Mouse (Mus musculus) embryonic stem cell, embryonic (primary cell): ENCODE data around the gene Hoxc10.

ENCODE experiments used
- CTCF ChIA-PET, 4 experiments: fragments of 300-600 bp in 2 of 4; fragments of 350-600 bp in 2 of 4; sonication (Branson Sonifier 250); formaldehyde crosslinking; loops; one replicate each; lab custom pipeline; 2022; ENCODE audit warnings: inconsistent platforms in 2 of 4; lab: Charles Lee
- POLR2A ChIA-PET, 4 experiments: fragments of 300-600 bp in 2 of 4; fragments of 350-600 bp in 2 of 4; sonication (Branson Sonifier 250); formaldehyde crosslinking; loops; one replicate each; lab custom pipeline; 2022; ENCODE audit warnings: antibody characterized with exemption in 4 of 4, inconsistent platforms in 1 of 4; lab: Charles Lee

The Hoxc10 gene

DNA sequence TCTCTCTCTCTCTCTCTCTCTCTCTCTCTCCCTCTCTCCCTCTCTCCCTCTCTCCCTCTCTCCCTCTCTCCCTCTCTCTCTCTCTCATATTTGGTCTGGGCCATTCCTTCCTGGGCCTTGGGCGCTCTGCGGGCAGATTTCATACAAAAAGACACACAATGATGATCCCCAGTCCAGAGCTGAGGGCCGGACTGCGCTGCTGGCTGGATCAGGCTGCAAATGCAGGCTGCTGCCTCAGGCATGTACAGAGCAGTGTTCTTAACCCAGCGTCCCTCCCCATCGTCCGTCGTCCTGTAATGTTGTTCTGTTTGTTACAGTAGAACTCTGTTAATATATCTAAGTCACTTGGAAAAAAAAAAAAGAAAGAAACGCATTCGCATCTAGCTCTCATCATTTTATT lies 17.9 kb downstream of the Hoxc10 start:
- POLR2A ChIA-PET: interaction anchor here in 3 of 4 experiments (0.5 to 1.5 kb wide), 7 partner anchors 150 to 617 kb away, joined by 3 to 5 read pairs (median 3); partner anchors contain the start of gene Gpr84 (in 1 of the 3)

DNA sequence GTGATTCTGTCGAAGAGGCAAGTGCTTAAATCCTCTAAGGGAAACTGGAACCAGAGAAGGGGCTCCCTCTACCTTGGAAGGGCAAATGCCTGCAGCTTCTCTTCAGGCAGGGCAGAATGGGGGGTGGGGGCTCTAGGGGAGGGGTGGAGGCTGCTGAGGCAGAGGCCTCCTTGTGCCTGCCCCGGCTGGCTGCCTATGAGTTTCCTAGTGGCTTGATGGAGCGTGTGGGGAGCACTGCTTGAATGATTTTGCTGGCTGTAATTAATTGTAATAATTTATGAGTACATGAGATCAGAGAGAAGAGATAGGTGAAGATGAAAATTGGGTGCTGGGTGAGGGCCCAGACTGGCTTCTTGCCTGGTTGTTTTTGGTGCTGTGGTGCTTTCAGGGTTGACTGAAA lies 18.3 kb downstream of the Hoxc10 start:
- ChIA-PET CTCF (interaction anchor here in 3 of 4 experiments (0.6 to 7.3 kb wide), 14 partner anchors 18 to 472 kb away, joined by 3 to 121 read pairs (median 4); partner anchors contain the start of genes Hoxc10 (in 1 of the 3) and Hoxc5 (in 1 of the 3)), POLR2A (interaction anchor here in 3 of 4 experiments (0.5 to 1.5 kb wide), 7 partner anchors 150 to 617 kb away, joined by 3 to 5 read pairs (median 3); partner anchors contain the start of gene Gpr84 (in 1 of the 3))

More for the DNA sequence above, 17.9 kb downstream of the Hoxc10 start:
- CTCF ChIA-PET: interaction anchor here in 3 of 4 experiments (0.5 to 7.3 kb wide), 12 partner anchors 17 to 472 kb away, joined by 3 to 121 read pairs (median 6); partner anchors contain the start of genes Hoxc10 (in 1 of the 3) and Hoxc5 (in 1 of the 3)

DNA sequence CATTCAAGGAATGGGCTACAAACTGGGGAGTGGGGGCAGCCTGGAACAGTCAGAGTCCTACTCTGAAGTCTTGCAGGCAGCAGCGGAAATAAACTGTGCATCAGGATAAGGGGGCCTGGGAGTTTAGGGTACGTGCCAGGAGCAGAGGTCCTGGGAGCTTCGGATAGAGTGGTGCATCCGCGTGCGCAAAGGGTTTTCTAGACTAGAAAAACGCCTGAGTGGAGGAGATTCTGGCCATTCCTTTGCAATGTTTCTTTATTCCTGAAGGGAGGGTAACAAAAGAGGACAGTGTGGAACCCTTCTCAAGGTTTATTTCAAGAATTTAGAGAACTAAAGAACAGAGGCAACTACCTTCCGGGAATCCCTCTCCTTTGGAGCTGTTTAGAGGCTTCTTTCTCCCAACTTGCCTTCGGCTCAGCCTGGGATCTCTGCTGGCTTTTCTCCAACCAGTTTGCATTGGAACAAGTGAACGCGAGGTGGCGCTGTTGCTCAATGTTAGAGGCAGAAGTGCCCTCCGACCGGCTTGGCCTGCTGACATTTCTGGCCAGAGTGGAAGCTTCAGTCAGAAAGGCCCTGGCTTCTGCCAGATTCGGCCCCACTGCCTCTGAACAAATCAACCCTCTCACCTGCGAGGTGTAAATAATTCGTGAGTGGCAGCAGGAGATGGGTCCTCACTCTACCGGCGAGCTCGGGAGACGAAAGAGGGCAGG lies 20.7 kb downstream of the Hoxc10 start:
- ChIA-PET POLR2A (interaction anchor here (0.7 to 2.0 kb wide), 18 partner anchors 9 to 364 kb away, joined by 3 to 6 read pairs (median 4); partner anchors contain the start of gene Hoxc10 (in 1 of the 4)), CTCF (interaction anchor here (0.5 to 7.3 kb wide), 74 partner anchors 9 to 346 kb away, joined by 3 to 121 read pairs (median 4); partner anchors contain the start of genes Hoxc5 (in 3 of the 4), Hoxc10 (in 2 of the 4), Copz1 (in 1 of the 4) and Hoxc6 (in 1 of the 4))

DNA sequence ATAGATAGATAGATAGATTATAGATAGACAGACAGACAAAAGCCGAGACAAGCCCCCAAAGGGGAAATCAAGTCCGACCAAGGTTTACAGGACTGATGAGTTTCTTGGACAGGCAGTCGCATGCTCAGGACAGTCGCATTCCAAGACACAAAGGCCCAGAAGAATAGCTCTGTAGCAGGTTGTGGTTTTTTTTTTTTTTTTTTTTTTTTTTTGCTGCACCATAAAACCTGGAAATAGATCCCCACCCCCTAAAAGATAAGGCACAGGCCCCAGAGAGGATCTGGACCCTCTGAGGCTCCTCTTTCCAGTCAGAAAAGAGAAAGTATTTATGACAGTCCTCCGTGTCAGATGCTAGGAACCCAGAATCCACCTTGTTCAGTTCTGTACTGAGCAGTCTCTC lies 21.5 kb downstream of the Hoxc10 start:
- POLR2A ChIA-PET: interaction anchor here (0.6 to 2.0 kb wide), 11 partner anchors 9 to 365 kb away, joined by 3 to 6 read pairs (median 4); no protein-coding TSS in a partner anchor
- CTCF ChIA-PET: interaction anchor here (0.6 to 7.3 kb wide), 62 partner anchors 8 to 332 kb away, joined by 3 to 121 read pairs (median 4); partner anchors contain the start of genes Hoxc5 (in 3 of the 4), Hoxc10 (in 2 of the 4) and Copz1 (in 1 of the 4)

DNA sequence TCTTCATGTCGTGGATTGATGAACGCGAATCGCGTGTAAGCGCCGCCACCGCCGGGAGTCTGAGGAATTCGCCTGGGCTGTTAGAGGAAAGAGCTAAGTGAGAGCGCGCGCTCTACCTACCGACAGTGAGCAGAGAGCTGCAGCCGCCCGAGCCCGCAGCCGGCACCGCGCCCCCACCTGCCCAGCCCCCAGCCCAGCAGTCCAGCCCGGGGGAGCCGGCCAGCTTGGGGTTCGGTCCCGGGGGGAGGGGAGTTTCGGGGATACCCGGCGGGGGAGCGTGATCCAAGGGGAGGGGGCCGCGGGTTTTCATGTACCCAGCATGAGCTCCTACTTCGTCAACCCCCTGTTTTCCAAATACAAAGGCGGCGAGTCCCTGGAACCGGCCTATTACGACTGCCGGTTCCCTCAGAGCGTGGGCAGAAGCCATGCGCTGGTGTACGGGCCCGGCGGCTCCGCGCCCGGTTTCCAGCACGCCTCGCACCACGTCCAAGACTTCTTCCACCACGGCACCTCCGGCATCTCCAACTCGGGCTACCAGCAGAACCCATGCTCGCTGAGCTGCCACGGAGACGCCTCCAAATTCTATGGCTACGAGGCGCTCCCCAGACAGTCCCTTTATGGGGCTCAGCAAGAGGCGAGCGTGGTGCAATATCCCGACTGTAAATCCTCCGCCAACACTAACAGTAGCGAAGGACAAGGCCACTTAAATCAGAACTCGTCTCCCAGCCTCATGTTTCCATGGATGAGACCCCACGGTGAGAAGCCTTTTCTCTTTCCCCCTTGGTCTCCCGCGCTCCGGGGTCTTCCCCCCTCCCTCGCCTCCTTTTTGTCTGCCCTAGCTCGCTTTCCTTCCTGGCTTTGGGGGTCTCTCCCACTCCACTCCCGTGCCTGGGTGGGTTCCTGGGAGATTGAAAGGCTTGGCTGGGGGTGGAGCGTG lies 24.1 kb downstream of the Hoxc10 start, which contains the start of gene Hoxc8:
Gene Hoxc8 (plus strand): TSS at position 147 of the 937 bp plus-strand sequence.
- CTCF ChIA-PET: interaction anchor here (0.5 to 7.3 kb wide), 37 partner anchors 9 to 433 kb away, joined by 3 to 121 read pairs (median 5); partner anchors contain the start of genes Hoxc10 (in 1 of the 4), Hoxc11 (in 1 of the 4) and Hoxc5 (in 1 of the 4)
- POLR2A ChIA-PET: interaction anchor here (0.5 to 2.3 kb wide), 26 partner anchors 9 to 977 kb away, joined by 3 to 11 read pairs (median 4); partner anchors contain the start of genes Gpr84 (in 1 of the 4) and Hoxc13 (in 1 of the 4)

DNA sequence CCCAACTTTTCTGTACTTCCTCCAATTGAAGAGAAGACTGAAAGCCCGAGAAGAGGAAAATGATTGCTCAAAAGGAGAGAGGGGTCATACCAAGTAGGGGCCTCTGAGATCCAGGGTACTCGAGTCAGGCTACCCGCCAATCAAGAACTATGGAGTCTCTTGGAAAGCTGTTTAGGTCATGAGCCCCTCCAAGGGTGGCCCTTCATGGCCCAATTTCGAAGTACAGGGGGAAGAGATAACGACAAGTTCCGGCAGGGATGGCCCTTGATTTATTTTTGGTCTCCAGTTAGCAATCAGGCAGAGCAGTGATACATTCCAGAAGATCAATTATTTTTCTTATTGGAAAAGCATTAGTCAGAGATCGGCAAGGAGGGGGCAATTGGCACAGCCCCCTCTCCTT lies 25.2 kb downstream of the Hoxc10 start:
- CTCF ChIA-PET: interaction anchor here in 2 of 4 experiments (0.6 to 1.4 kb wide), 3 partner anchors 186 to 328 kb away, joined by 3 read pairs; no protein-coding TSS in a partner anchor
- POLR2A ChIA-PET: interaction anchor here in 1 of 4 experiments (0.6 kb wide), 2 partner anchors 64 to 250 kb away, joined by 3 read pairs; no protein-coding TSS in a partner anchor

DNA sequence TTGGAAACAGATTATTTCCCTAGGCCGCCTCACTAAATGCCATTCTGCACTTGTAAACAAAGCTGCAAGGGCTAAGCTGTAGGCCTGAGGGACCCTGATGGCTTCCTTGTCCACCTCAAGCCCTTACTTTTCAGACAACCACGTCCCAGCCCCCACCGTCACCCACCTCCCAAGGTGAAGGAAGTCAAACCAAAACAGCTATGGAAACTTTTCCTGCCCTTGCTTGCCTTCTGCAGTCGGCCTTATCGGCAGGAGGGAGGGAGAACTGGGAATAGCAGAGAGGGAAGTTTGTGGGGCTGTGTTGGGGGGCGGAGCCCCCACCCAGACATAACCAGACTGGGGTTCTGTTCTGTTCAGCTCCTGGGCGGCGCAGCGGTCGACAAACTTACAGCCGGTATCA lies 25.6 kb downstream of the Hoxc10 start:
- ChIA-PET POLR2A (interaction anchor here in 1 of 4 experiments (0.6 to 0.7 kb wide), 3 partner anchors 13 to 250 kb away, joined by 3 read pairs; no protein-coding TSS in a partner anchor), CTCF (interaction anchor here in 2 of 4 experiments (0.5 to 1.4 kb wide), 7 partner anchors 9 to 327 kb away, joined by 3 to 4 read pairs (median 3); no protein-coding TSS in a partner anchor)

DNA sequence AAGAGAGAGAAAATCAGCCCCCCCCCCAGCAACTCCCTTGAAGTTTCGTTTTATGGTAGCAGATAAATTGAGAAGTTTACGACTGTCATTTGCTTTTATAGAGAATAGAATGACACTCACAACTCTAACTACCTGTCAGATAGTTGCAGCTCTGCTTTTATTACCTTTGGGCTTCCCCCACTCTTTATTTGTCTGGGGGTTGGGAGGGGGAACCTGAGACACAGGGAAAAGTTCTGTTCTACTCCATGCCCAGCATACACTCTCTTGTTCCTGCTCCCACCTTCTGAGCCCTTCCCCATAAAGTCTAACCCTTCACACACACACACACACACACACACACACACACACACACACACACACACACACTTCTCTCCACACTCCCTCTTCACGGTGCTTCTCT lies 26.3 kb downstream of the Hoxc10 start:
- ChIA-PET CTCF (interaction anchor here in 3 of 4 experiments (0.6 to 1.0 kb wide), 4 partner anchors 9 to 180 kb away, joined by 3 to 8 read pairs (median 4); no protein-coding TSS in a partner anchor), POLR2A (interaction anchor here in 1 of 4 experiments (0.7 kb wide), 1 partner anchor 13 kb away, joined by 3 read pairs; no protein-coding TSS in a partner anchor)

DNA sequence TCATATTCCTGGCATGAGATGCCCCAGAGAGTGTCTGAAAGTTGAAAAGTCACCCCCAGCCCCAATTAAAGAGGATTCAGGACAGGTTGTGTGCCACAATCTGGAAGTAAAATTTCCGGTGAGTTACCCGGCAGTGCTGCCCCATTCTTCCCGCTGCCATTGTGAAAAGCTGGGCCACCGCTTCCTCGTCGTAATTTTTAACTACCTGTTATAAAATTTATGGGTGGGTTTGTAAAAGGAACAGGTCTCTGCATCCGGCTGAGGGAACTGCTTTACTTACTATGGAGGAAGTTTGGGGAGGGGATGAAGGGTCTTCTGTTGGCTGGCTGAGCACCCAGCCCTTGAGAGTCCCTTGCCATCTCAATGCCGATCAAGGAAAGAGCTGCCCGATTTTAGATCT lies 30.0 kb downstream of the Hoxc10 start:
- ChIA-PET POLR2A (interaction anchor here in 3 of 4 experiments (0.7 to 1.8 kb wide), 12 partner anchors 9 to 265 kb away, joined by 3 to 8 read pairs (median 4); partner anchors contain the start of gene Hoxc10 (in 1 of the 3)), CTCF (interaction anchor here (0.6 to 3.5 kb wide), 11 partner anchors 9 to 187 kb away, joined by 3 to 25 read pairs (median 5); no protein-coding TSS in a partner anchor)

DNA sequence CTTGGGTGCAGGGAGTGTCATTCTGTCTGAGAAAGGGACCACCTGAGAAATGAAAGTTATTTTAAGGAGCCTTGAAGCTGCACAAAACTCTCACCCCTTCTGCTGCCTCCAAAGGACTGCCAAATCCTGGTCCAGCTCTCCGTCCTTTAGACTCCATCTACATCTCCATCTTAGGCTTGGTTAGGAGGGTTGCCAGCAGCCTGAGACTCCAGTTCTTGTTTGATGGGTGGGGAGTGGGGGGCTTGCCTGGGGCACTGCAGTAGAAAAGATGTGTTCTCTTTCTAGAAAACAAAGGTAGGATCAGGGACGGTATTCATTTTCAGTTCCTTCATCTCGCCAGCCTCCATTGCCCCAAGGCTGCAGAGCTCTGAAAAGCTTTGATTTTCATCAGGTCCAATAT lies 30.8 kb downstream of the Hoxc10 start:
- ChIA-PET CTCF (interaction anchor here (0.6 to 3.5 kb wide), 13 partner anchors 9 to 316 kb away, joined by 3 to 25 read pairs (median 4); no protein-coding TSS in a partner anchor), POLR2A (interaction anchor here in 3 of 4 experiments (0.7 to 1.8 kb wide), 12 partner anchors 9 to 308 kb away, joined by 3 to 6 read pairs (median 4); partner anchors contain the start of gene Hoxc10 (in 1 of the 3))

DNA sequence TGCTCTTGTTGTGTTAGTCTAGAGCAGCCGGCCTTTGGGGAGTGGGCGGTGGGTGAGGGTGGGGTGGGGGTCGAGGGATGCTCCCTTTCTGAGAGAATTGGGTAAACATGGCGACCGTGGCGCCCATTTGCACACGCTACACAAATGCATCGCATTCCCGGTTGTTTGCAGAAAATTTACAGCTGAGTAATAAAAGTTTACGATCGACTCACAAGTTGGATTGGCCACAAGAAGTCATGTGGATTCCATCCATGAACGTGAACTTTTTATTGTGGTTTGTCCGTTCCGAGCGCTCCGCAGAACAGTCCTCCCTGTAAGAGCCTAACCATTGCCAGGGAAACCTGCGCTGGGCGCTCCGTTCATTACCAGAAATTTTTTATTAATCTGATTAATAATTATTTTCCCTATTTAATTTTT lies 31.4 kb downstream of the Hoxc10 start, which contains the start of gene Hoxc6:
Gene Hoxc6 (plus strand): TSS at position 319 of the 417 bp plus-strand sequence.
- ChIA-PET POLR2A (interaction anchor here in 1 of 4 experiments (0.9 to 2.4 kb wide), 6 partner anchors 9 to 175 kb away, joined by 3 to 11 read pairs (median 4); no protein-coding TSS in a partner anchor), CTCF (interaction anchor here (0.6 to 3.5 kb wide), 12 partner anchors 10 to 316 kb away, joined by 3 to 24 read pairs (median 4); partner anchors contain the start of genes Hoxc10 (in 1 of the 4) and Hoxc5 (in 1 of the 4))

DNA sequence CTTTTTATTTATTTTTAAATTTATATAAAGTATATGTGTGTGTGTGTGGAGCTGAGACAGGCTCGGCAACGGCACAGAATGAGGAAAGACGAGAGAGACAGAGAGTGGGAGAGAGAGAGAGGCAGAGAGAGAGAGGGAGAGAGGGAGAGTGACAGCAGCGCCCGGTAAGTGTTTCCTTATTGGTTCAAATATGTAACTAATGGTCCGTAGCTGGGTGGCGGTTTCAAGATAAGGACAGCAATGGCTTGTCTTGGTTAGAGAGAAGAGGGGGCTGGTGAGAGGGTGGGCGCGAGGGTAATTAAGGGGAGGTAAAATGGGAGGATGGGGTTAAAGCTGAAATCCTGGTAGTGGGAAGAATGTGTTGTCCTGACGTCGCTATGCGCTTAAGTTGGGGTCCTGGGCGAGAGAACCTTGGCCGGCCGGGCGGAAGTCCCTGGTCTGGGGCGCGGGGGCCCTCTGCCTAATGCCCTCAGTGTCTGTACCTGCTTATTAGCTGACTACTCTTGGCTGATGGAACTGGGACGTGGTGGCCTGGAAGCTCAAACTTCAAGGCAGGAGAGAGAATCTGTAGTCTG lies 32.1 kb downstream of the Hoxc10 start:
- CTCF ChIA-PET: interaction anchor here (0.6 to 3.5 kb wide), 31 partner anchors 8 to 328 kb away, joined by 3 to 24 read pairs (median 4); partner anchors contain the start of genes Hoxc10 (in 2 of the 4), Hoxc5 (in 1 of the 4) and Hoxc8 (in 1 of the 4)

DNA sequence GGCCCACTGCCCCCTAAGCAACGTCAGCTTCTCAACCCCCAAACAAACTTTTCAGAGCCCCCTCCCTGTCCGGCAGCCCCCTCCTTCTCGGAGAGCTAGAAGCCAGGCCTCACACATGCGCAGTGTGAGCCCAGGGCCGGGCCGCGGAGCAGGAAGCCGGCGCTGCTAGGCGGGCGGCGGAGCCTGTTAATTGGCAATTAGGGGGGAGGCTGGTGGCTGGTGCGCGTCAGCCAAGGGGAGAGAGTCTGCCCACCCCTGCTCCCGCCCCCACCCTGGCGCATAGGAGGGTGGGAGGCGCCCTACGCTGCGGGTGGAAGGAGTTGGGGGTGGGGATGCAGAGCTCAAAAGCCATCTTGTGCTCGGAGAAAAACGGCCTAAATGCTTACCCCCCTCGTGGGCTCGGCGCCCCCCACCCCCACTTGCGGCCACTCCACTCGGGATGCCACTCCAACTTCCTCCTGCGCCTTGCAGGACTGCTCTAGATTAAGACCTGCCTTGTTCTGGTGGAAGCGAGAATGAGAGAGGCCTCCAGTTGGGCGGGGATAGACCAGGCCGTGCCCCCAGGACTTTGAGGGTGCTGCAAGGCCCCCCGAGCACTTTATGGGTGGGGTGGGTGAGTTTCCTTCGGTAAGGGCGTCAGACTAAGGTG lies 32.7 kb downstream of the Hoxc10 start:
- POLR2A ChIA-PET: interaction anchor here (0.5 to 2.4 kb wide), 36 partner anchors 10 to 328 kb away, joined by 3 to 11 read pairs (median 4); partner anchors contain the start of genes Hoxc11 (in 2 of the 4), Hoxc5 (in 2 of the 4), Calcoco1 (in 1 of the 4) and Hoxc4 (in 1 of the 4)

More for the DNA sequence above, 32.1 kb downstream of the Hoxc10 start:
- POLR2A ChIA-PET: interaction anchor here (0.6 to 2.4 kb wide), 32 partner anchors 11 to 328 kb away, joined by 3 to 11 read pairs (median 4); partner anchors contain the start of genes Hoxc11 (in 2 of the 4), Hoxc5 (in 2 of the 4), Calcoco1 (in 1 of the 4) and Hoxc4 (in 1 of the 4)

DNA sequence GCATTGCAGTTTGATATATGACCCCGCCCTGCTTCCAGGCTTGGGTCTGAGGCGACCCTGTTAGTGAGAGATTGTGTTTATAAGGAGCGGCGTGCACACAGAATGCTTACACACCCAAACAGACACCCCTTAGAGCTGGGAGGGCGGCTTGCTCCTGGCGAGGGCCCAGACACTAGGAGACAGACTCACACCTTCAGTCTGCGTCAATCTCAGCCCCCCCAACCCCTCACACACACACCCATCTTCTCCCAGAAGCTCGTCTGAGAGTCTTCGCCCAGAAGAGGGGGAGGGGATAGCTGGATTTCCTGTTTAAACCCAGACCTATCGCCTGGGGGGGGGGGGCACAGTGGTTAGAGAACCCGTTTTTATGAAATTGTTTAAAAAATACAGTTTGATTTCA lies 33.4 kb downstream of the Hoxc10 start:
- CTCF ChIA-PET: interaction anchor here (0.6 to 3.5 kb wide), 24 partner anchors 9 to 821 kb away, joined by 3 to 24 read pairs (median 5); partner anchors contain the start of genes Hoxc10 (in 1 of the 4), Hoxc5 (in 1 of the 4) and Hoxc8 (in 1 of the 4)
- POLR2A ChIA-PET: interaction anchor here (0.5 to 2.4 kb wide), 28 partner anchors 9 to 1585 kb away, joined by 3 to 11 read pairs (median 4); partner anchors contain the start of genes Hoxc8 (in 2 of the 4), Hoxc4 (in 1 of the 4) and Hoxc5 (in 1 of the 4)

More for the DNA sequence above, 32.7 kb downstream of the Hoxc10 start:
- CTCF ChIA-PET: interaction anchor here (0.6 to 3.5 kb wide), 33 partner anchors 9 to 328 kb away, joined by 3 to 24 read pairs (median 4); partner anchors contain the start of genes Hoxc10 (in 2 of the 4), Hoxc5 (in 1 of the 4) and Hoxc8 (in 1 of the 4)
